Mouse (Mus musculus) thymus, adult 2 months (tissue): ENCODE data around the gene Olfr495.

Experiments
- CTCF ChIP-seq: fragments of 200-500 bp; IDR thresholded peaks from 2 replicates; pipeline ENCODE4 v1.5.1; 2012; ENCODE audit warnings: mild to moderate bottlenecking, control low read depth, low read length, moderate library complexity, borderline replicate concordance; ENCODE audit not compliant: control insufficient read depth, poor library complexity, insufficient read depth; ENCODE audit errors: extremely low read depth
- POLR2A ChIP-seq: fragments of 200-500 bp; IDR thresholded peaks from 2 replicates; pipeline ENCODE4 v1.6.1; 2012; ENCODE audit warnings: mild to moderate bottlenecking, low read length, control low read depth, moderate library complexity; ENCODE audit not compliant: control insufficient read depth, poor library complexity, insufficient read depth; ENCODE audit errors: extremely low read depth

- TF ChIP-seq POLR2A (no peak), CTCF (no peak)
These were observed 46.1 kb upstream of the Olfr495 start, which contains the start of gene Olfr493 for GRCm38 (mm10) chr7:108346879-108347278.
